Mouse (Mus musculus) liver, adult 2 months (tissue): ENCODE results near the gene Bzw2.

ENCODE experiments used
- CTCF ChIP-seq: fragments of 200-500 bp; IDR thresholded peaks from 2 replicates; pipeline ENCODE4 v1.5.1; 2011; ENCODE audit warnings: low read depth, low read length, control low read depth
- POLR2A ChIP-seq: fragments of 200-500 bp; IDR thresholded peaks from 2 replicates; pipeline ENCODE4 v1.6.1; 2011; ENCODE audit warnings: low read length, control low read depth; ENCODE audit not compliant: insufficient read depth; ENCODE audit errors: extremely low read depth

- TF ChIP-seq CTCF (no peak), POLR2A (no peak)
Observed at GRCm38 (mm10) chr12:36129826-36130225, 28.1 kb downstream of the Bzw2 start.
